Mouse (Mus musculus): ENCODE measurements around the gene Gosr1. TPM values are rescaled to one million over a fixed set of nuclear protein-coding genes. Genes with fewer than 3 reads are reported as not detected.
A peak's percentile ranks its signal among the peaks of the same experiment; 100 is the strongest.

Gene Gosr1
- total RNA-seq, 2 experiments from 2014 or later, result 26.3 to 28.6 TPM

DNA sequence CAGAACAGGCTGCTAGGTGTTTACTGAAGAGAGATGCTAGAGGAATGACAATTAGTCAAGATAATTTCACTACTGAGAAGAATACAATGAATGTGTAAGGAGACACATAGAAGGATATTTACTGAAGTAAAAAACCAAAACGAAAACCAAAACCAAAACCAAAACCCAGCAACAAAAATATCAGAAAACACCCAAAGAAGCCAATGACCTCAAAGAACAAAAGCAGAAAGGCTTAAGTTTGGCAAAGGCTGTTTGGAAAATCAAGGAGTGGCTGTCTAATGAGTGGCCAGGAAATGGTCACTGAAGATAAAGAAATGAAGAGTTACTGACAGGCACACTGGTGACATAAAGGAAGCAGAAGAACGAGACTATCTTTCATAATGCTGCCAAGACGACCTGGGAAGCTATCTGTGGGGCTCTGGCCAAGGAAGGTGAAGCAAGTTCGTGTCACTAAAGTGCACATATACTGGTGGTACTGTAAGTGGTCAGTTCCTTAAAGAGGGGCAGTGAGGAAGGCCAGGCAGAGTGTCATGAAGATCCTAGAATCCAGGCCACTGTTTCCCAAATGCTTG is 27.5 kb downstream of the Gosr1 start:
- DNase-seq, result no peak

DNA sequence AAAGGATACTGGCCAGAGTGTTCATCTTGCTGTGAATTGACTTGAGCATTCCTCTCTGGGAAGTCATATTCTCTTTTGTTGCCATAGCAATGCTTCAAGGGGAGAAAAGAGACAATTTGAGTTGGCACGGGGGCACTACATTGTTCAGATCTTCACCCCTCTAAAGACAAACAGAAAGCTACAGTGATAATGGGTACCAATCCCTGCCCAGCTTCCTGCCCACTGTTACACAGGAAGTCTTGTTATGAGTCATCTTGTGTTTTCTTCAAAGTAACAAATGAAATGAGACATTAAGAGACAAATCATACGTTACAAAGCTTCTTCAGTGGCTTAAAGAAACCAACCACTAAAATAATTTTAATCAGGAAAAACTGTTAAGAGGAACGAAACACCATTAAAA is 28.8 kb downstream of the Gosr1 start:
- no peak for DNase-seq

DNA sequence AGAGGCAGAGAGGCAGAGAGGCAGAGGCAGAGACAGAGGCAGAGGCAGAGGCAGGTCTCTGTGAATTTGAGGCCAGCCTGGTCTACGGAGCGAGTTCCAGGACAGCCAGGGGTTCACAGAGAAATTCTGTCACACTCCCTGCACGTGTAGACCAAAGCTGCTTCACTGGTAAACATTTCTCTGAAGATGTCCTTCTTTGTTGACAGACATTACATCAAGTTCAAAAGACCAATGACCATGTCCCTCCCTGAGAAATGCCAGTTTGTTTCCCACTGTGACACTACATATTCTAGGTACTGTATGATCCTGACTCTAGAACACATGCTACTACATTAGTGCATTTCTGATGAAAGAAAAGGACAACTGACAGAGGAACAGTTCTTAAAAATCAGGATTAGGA is 32.7 kb downstream of the Gosr1 start:
- DNase-seq, result no peak

DNA sequence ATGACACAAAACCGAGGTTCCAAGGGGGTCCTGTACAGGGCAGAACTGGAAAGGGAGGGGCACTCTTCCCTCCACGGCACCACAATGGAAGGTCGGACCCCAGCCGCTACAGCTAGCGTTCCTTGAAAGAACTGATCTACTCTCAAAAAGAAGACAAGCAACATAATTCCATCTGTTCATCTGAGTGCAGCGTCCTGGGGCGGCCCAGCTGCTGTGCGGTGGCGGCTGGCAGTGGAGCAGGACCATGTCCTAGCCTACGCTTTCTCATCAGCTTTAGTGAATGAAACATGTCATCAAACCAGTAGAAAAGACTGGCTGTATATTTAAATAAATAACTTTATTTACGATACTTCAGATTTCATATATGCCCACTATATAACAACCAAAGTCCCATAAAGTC is 35.3 kb downstream of the Gosr1 start:
- no peak for DNase-seq

DNA sequence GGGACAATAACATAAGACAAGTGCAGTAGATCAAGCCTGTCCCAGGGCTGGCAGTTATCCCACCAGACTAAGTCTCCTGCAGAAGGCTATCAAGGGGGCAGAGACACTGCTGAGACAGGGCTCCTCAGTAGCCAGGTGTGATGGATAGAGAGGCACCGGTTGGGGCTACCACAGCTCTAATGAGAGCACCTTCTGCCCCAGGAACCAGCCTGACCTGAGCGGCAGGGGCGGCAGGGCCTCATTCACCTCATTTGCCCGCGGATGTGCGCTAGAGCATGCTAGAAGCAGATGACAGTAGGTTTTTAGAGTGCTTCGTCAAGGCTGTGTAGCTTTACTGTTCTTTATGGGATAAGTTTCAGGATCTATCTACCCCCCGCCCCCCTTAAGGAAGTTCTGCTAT is 39.5 kb downstream of the Gosr1 start:
- DNase-seq, result no peak

- no peak for DNase-seq
Observed at GRCm38 (mm10) chr11:76717000-76717399, 46.4 kb downstream of the Gosr1 start.

GRCm38 (mm10) chr11:76709625-76710452 is 53.5 kb downstream of the Gosr1 start:
- peak; percentile 50 to 78 for DNase-seq

GRCm38 (mm10) chr11:76708881-76709280 is 54.5 kb downstream of the Gosr1 start:
- peak in 1 of 2 experiments; percentile 46 for DNase-seq

- peak in 1 of 2 experiments; percentile 60 for DNase-seq
Observed at GRCm38 (mm10) chr11:76708066-76708465, 55.3 kb downstream of the Gosr1 start.

- no peak for DNase-seq
Observed at GRCm38 (mm10) chr11:76707656-76708055, 55.7 kb downstream of the Gosr1 start.

GRCm38 (mm10) chr11:76699626-76700025 is 63.8 kb downstream of the Gosr1 start:
- DNase-seq, result peak in 1 of 2 experiments; percentile 48

DNA sequence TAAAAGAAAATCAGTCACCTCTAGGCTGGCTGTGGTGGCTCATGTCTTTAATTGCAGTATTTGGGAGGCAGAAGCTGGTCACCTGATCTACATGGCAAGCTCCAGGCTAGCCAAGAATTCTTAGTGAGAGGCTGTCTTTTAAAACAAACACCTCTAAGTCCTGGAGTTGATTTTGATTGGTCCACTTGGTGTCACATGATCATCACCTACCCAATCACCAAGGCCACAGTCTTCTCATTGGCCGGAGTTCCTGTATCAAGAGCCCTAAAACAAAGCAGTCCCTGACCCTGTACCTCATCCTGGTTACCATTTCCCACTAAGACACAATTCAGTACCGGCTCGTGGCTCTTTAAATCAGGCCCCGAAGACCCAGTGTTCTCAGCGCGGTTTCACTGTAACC is 67.6 kb downstream of the Gosr1 start:
- DNase-seq, result no peak

GRCm38 (mm10) chr11:76692096-76692495 is 71.3 kb downstream of the Gosr1 start:
- no peak for DNase-seq

DNA sequence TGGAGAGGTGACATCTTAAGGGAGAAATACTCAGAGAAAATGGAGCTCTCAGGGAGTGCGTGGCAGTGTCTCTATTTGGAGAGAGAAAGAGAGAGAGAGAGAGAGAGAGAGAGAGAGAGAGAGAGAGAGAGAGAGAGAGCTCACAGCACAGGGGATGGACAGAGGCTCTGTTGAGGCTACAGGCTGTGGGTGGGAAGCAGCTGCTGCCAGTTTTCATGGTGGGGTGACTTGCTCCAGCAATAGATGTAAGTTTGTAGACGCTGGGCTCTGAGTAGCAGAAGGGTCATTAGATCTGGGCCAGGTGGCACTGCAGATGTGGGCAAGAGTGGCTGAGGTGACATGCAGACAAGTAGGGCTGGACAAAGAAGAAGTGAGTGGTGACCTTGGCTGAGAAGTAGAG is 77.8 kb downstream of the Gosr1 start:
- DNase-seq, result no peak

DNA sequence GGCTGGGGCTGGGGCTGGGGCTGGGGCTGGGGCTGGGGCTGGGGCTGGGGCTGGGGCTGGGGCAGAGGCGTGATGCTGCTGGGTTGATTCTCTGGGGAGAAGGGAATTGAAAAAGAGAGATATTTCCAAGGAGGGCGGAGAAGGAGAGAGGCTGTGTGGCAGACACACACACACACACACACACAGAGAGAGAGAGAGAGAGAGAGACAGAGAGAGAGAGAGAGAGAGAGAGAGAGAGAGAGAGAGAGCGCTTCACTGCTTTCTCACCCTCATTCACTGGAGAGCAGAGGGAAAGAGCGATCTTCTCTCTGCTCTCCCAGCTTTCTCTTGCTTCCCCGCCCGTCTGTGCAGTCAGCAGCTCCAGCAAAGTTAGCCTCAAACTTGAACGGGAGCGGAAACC is 83.9 kb downstream of the Gosr1 start, which contains the start of gene Trarg1:
TSS of gene Trarg1 (plus strand) at position 301 of the 400 bp plus-strand sequence.
- DNase-seq, result peak in 1 of 2 experiments; percentile 26

Other genes starting within 250 kb of the Gosr1 start
- gene Abr, start 141.3 kb downstream of the Gosr1 start, total RNA-seq (2021), result 10 to 100 TPM; 24.8 to 29.7 TPM
- gene Bhlha9, start 91.1 kb downstream of the Gosr1 start, total RNA-seq (2021), result not detected
- gene Trarg1, start 83.8 kb downstream of the Gosr1 start, total RNA-seq (2021), result 1 to 10 TPM; 4.0 to 7.0 TPM
- 10 to 100 TPM; 35.0 to 38.6 TPM for gene Cpd, start 83.4 kb upstream of the Gosr1 start, total RNA-seq (2021)
- under 1 TPM in 1 of 2 experiments, not detected in 1; 0.28 TPM for gene Tmigd1, start 138.6 kb upstream of the Gosr1 start, total RNA-seq (2021)
- gene Blmh, start 161.2 kb upstream of the Gosr1 start, total RNA-seq (2021), result 10 to 100 TPM; 26.3 to 30.1 TPM
- under 1 TPM; 0.50 to 0.64 TPM for gene Slc6a4, start 235.0 kb upstream of the Gosr1 start, total RNA-seq (2021)